Mouse (Mus musculus) heart, adult 2 months (tissue): ENCODE measurements at regions not wholly inside any gene's neighbourhood (a gene's known extent, or its start where the extent isn't known, plus 50 kb on each side); places are given as distances from the start of the nearest gene placed in this dataset.

Experiments
- CTCF ChIP-seq: fragments of 200-600 bp; IDR thresholded peaks from 2 replicates; pipeline ENCODE4 v1.8.1; 2022; ENCODE audit warnings: antibody characterized with exemption, mild to moderate bottlenecking, moderate library complexity
- EP300 ChIP-seq: fragments of 200-500 bp; IDR thresholded peaks from 2 replicates; pipeline ENCODE4 v1.6.1; 2011; ENCODE audit warnings: low read depth, low read length, control low read depth; ENCODE audit not compliant: insufficient read depth
- POLR2A ChIP-seq: fragments of 200-500 bp; IDR thresholded peaks from 2 replicates; pipeline ENCODE4 v1.6.1; 2011; ENCODE audit warnings: mild to moderate bottlenecking, low read depth, low read length, control low read depth; ENCODE audit not compliant: insufficient read depth

GRCm38 (mm10) chr8:8334515-8334914 lies 326.5 kb downstream of the Efnb2 start:
- TF ChIP-seq POLR2A (0 out of 2 replicates have a peak, but pooled peaks have one; percentile 38), CTCF (no peak), EP300 (no peak)
